Mouse (Mus musculus) cerebellum, adult (tissue): ENCODE measurements around the gene Pdzrn4.
A peak's percentile ranks its signal among the peaks of the same experiment; 100 is the strongest.

ENCODE experiments used
- ATAC-seq: cut with Nextera tagmentation; 2 replicates; pipeline ENCODE4 v1.9.2; 2017; ENCODE audit warnings: mild to moderate bottlenecking, moderate library complexity, mixed read lengths; ENCODE audit not compliant: insufficient number of reproducible peaks, low FRiP score, low TSS enrichment

The Pdzrn4 gene

DNA sequence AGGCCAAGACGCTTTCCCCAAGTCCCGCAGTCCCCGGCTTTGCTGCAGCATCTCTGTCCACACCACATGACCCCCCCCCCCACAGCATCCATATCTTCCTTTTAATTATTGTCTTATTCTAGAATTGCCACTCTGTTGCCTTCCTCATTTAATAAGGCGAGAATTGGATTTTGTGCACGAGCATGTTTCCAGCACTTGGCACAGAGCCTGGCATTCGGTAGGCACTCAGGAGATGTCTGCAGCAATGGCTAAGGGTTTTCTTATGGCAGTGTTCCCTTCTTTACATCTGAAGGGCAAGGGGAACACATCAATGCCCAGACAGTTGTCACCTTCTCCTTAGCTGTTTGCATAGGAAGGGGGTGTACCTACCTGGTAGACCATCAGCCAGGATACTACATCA lies 282.9 kb downstream of the Pdzrn4 start:
- no peak for ATAC-seq

- ATAC-seq, result no peak
Observed at GRCm38 (mm10) chr15:92696276-92696956, 299.7 kb downstream of the Pdzrn4 start.

DNA sequence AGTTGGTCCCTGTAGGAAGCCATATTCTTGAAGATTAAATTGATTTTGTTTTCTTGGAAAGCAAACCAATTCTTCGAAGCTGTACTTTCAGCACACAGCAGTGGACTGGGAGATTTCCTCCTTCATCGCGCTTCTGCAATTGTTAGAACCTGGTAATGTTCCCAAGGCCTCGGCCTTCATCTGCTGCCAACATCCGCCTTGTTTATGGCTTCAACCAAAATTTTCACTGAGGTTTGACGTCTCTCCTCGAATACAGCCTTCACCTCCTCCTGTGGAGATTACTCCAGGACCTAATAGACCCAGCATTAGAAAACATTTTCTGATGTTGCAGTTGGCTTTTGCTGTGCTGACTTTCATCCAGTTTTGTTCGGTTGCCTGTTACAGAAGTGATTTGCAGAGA lies 307.5 kb downstream of the Pdzrn4 start:
- ATAC-seq, result no peak

GRCm38 (mm10) chr15:92738676-92739075 lies 342.0 kb downstream of the Pdzrn4 start:
- ATAC-seq, result no peak

GRCm38 (mm10) chr15:92739887-92740286 lies 343.2 kb downstream of the Pdzrn4 start:
- ATAC-seq, result no peak

DNA sequence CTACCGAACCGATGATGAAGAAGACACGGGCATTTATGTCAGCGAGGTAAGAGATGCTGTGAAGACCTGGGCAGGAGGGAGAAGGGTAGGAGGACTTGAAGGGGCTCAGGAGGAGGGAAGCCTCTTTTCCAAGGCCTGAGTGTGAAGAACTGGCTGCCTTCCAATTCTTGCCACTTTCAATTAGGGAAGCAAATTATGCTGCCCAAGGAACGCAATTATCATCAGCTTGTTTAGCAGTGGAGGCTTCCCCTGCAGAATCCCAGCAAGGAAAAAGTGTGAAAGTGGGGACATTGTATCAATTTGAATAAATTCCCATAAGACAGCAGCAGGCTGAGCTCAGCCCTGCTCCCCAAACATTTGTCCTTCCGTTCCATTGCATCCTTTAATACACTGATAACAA lies 346.9 kb downstream of the Pdzrn4 start:
- no peak for ATAC-seq

GRCm38 (mm10) chr15:92746081-92746480 lies 349.4 kb downstream of the Pdzrn4 start:
- no peak for ATAC-seq

- no peak for ATAC-seq
Observed at GRCm38 (mm10) chr15:92752167-92752566, 355.5 kb downstream of the Pdzrn4 start.

DNA sequence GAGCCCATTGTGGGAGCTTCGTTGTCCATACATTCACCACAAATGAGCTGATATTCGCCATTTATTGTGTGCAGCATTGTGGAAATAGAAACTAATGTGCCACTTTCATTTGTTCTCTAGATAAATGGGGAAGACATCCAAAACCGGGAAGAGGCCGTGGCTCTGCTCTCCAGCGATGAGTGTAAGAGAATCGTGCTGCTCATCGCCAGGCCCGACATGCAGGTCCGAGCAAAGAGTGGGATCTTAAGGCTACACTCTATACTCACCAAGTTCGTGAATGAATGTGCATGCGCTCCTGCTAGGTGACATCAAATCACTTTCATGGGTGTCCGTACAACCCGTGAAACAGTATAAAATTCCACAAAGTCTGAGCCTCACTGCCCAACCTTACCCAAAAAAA lies 355.9 kb downstream of the Pdzrn4 start:
- ATAC-seq, result no peak

DNA sequence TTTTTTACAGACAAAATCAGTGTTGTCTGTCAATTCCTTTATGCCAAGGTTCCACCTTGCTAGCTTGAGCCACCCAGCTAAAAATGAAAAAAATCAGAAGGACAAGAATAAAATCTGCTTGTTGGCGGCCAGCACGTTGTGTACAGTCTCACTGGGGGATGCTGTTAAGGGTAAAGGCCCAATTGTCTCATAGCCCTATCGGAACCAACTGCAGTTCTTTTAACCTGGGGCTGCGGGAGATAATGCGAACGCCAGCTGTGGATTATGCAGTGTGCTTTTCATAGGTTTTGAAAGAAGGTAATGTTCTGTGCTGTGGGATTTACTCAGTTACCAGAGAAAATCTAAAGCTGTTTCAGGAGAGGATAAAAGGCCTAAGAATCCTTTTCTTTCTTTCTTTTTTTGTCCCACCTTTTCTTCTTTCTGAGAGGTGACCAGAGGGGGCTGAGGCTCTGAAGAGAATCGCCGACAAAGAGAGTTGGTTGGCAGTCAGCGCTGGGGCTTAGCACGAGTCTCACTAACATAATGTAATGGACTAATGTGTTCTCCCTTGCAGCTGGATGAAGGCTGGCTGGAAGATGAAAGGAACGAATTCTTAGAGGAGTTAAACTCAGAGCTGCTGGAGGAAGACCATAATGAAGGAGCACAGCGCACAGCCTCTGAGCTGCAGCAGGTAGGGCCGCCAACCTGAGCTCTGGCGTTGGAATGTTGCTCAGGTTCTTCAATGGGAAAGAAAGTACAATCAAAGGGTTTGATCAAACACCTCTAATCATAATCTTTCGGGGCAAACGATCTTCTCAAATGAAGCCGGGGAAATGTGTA lies 360.6 kb downstream of the Pdzrn4 start:
- ATAC-seq, result no peak

GRCm38 (mm10) chr15:92759001-92759400 lies 362.3 kb downstream of the Pdzrn4 start:
- ATAC-seq, result no peak

DNA sequence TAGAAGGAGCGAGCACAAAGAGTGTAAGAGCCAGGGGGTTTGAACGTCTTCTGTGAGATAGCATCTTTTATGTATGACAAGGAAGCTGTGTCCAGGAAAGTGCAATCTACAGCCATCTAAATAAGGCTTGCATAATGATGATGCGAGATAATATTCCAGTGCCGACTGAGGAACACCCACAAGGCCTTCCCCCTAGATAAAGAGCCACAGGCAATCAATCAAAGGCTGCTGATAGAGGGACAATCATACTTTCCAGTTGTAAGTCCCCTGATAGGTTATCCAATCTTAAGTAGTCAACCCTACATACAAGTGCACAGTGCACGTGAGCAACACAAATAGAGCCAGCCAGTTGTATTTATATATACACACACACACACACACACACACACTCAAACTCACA lies 366.6 kb downstream of the Pdzrn4 start:
- no peak for ATAC-seq

- ATAC-seq, result no peak
Observed at GRCm38 (mm10) chr15:92769535-92769934, 372.9 kb downstream of the Pdzrn4 start.

- no peak for ATAC-seq
Observed at GRCm38 (mm10) chr15:92788036-92788435, 391.4 kb downstream of the Pdzrn4 start.

DNA sequence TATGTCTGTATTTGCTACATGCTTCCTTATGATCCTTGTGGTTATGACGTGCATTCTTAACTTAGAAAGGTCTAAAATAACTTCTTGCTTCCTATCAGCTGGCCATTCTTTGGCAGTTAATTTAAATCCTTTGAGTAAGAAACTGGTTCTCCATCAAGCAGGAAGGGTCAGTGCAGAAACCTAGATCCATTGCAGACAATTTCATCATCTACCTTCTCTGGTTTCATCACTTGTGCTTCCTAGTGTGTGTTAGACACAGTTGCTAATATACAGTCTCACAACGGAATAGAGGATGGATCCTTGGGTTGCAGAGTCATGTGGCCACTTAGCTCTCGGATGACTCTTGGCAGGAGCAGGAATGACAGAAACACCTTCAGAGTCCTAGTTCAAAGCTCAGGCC lies 397.6 kb downstream of the Pdzrn4 start:
- ATAC-seq, result no peak

- peak; percentile 45; the same call in 1 of the 2 replicates for ATAC-seq
Observed at GRCm38 (mm10) chr15:92805934-92806333, 409.3 kb downstream of the Pdzrn4 start.

DNA sequence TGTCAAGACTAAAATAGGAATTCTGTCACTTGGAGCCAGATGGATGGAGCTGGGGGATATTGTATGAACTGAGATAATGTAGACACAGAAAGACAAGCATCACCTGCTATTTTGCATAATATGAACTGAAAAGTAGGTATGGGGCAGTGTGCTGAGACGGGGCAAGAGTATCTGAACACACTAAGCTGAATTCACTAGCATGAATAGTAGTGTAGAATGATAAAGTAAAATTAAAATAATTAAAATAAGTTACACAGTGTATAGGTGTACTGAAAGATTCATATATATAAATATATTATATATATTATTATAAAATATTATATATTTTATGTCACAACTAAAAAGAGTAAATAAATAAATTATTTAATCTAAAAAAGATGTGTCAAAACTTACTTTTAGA lies 409.7 kb downstream of the Pdzrn4 start:
- ATAC-seq, result no peak
